Mouse (Mus musculus): ENCODE data around the gene Pax6.

The Pax6 gene

DNA sequence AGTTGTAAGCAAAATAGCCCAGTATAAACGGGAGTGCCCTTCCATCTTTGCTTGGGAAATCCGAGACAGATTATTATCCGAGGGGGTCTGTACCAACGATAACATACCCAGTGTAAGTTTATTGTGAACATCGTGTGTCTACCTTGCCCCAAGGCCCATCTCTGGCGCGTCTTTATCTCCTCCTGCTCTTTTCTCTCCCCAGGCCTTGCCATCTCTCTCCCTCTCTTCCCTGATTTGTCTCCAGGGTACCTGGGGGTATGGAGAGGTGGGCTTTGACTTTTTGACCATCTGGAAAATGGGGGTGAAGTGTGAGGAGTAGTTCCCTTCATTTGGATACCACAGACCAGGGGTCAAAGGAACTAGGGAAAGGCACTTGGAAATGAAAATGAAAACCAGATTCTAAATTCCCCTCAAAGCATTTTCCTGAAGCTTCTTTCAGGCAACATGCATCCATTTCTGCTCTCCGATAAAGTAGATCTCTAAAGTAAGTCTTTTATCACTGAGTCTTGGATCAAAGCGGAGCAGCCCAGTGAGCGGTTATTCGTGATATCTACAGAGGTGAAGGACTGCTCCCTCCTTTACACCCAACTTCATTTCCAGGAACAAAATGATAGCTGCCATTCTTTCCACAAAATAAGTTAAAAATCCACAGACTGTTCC, 16.4 kb downstream of the Pax6 start:
- DNase-seq: peak; percentile 62

DNA sequence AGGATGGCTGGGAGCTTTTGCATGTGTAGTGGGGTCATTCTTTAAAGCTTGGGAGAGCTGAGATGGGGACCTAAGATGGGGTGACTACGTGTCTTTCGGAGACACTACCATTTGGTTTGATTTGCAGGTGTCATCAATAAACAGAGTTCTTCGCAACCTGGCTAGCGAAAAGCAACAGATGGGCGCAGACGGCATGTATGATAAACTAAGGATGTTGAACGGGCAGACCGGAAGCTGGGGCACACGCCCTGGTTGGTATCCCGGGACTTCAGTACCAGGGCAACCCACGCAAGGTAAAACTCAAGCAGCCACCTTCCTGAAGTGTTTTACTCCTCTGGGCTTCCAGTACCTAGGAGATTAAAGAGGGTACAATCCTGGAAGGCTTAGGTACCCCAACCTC, 17.0 kb downstream of the Pax6 start:
- DNase-seq: peak; percentile 70

DNA sequence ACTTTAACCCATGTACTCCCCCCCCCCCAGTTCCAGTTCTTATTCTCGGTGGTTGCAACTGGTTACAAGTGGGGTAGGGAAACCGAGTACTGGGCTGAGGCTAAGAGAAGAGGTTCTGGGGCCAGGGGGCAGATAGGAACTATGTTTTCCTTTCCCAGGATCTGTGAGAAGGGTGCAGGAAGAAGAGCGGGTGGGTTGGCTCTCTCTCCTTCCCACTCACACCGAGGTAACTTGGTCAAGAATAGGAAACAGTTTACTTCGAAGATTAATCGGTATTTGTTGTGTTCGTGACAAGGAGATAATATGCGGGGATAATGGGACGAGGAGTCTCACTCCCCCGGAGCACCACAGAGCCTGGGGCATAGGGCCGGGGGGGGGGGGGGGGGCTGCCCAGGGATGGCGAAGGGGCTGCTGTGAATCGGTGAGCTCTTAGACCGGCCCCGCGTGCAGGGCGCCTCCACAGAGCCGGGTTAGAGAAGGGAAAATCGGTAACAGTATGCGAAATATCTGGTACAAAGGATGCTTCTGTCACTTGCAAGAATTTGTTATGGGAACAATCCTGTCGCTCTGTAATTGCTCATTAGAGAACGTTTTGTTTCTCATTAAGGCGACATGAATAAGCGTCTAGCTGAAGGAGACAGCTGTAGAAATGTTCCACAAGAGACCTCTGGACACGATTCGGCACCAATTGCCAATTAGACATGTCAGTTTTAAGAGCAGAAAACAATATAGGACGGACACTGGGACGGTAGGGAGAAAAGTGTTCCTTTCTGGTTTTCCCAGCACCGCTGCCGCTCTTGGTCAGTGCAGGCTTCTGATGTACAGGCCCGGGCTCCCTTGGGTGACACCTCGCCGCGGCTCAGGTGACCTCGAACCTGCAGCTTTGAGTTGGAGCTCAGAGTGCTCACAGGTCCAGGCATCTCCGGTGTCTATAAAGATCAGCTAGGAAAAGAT, 17.9 kb downstream of the Pax6 start:
- peak; percentile 60 for DNase-seq

DNA sequence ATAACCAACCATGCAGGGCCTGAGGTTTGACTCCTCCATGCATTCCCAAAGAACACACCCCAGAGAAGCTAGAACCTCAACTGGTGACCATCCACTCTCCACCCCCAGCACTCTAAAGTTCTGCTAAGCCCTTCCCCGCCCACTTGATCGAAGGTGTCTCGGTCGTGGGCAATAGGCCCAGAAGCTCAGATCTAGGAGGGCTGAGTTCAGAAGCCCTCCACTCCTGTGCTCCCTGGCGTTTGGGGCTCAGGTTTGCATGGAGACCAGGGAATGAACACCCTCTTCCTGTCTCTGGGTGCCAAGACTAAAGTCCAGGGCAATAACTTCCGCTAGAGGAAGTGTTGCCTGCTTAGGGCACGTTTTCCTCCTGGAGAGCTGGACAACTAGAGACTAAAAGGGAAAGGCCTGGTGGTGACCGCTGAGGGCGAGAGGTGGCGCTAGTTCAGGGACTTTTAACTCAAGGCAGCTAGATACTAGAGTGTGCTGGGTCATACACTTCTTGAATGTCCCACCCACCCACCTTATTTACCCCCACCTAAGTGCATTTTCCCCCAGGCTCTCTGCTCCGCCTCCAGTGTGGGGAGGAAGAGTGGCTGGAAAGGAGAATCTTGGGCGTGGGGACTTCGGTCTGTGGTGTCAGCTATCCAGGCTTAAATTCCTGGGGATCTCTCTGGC, 18.8 kb downstream of the Pax6 start:
- peak; percentile 93 for DNase-seq

DNA sequence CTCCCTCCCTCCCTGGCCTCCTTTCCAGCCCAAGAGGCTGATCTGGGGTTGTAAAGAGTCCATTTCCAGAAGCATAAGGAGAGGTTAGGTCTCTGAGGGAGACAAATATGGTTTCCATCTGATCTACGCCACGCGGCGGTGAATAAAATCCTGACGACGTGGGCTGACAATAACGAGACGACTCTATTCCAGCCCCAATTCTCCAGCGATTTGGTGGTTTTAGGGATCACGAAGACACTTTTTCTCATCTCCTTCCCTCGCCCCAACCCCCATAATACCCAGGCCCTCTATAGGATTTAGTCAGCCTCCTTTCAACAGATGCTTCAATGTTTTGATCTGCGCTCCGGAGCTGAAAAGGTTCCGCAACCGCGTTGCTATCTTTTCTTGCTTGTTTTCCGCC, 19.3 kb downstream of the Pax6 start:
- DNase-seq: no peak

DNA sequence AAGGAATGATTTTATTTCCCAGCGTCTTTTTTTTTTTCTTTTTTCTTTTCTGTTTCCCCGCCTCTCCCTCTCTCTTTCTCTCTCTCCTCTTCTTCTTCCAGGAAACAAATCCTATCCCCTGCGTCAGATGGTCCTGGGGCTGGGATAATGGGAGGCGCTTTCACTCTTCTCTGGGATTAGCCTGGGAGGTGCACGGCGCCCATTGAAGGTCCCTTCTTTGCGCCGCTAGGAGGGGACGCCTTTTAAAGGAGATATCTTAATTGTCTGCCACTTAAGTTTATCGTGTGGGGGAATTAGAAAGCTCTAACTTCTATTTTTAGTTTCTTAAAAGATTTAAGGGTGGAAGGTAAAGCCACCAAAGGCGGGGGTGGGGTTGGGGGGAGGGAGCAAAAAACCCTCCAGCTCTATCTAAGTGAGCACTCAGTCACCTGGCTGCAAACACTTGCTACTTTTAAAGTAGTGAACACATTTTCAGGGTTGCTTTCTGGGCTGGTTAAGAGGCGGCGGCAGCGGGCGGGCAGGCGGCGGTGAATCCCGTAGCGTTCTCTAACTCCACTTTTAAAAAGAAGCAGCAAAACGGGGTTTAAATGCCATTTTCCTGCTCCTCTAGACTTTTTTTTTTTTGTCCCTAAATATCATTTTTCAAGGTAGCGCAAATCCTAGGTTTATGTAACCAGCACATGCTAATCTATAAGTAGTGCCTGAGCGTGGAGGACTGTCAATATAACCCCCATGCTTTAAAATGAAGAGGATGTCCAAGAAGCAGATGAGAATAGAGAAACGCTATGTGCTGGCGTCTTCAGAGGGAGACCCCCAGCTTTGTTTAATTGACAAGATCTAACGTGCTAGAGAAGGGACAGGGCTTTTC, 20.0 kb downstream of the Pax6 start:
- peak; percentile 80 for DNase-seq

DNA sequence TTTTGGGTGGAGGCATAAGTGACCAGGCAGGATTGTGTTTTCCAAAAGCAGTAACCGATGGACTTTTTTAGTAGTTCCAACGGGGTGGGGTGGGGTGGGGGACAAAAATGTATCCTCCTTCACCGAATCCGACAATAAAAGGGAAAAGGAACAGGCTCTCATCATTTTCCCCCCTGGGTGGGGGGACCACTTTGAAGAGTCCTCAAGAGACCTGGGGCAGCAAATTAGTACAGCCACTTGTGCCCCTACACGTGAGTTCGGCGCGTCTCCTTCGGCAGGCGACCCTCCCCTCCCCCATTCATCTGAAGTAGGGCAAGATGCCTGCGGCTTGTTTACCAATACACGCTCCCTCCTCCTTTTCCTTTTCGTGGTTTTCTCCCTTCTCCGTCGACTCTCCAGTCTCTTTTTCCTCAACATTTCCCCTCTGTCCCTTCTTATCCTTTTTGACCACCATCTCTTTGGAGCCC, 20.6 kb downstream of the Pax6 start:
- DNase-seq: peak; percentile 75

DNA sequence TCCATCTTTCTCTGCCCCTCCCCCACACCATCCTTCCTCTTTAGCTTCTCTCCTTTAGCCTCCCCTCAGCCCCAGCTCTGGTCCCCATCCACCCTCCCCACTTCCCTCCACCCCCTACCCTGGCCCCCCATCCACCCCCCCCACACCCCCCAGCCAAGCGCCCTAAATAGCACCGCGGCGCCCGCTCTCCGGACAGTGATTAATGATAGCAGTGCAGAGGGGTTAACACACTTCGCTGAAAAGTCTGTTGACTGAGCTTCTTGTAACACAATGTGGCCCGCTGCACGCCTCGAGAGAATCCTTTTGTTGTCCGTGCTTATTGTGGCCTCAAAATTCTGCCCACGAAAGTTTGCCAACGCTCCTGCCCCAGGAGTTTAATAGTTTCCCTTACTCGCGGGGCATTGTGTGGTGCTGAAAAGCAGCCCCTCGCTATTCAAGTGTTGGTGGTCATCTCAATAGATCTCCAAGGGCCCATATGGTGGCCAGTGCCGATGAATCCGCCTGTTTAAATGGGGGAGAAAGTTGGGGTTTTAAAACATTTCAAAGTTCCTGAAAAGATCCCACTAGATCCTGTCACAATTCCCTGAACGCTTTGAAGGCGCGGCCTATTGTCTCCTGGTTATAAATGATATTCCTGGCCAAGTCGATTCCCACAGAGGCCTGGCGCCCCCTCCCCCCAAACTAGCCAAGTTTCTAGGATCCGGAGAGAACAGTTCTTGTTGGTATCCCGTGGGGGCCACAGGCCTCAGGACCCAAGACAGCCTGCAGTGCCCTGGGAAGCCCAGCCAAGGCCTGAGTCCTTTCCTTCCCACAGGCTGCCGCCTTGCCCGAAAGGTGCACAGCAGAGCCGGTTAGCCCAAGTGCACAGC, 21.3 kb downstream of the Pax6 start:
- peak; percentile 69 for DNase-seq

DNA sequence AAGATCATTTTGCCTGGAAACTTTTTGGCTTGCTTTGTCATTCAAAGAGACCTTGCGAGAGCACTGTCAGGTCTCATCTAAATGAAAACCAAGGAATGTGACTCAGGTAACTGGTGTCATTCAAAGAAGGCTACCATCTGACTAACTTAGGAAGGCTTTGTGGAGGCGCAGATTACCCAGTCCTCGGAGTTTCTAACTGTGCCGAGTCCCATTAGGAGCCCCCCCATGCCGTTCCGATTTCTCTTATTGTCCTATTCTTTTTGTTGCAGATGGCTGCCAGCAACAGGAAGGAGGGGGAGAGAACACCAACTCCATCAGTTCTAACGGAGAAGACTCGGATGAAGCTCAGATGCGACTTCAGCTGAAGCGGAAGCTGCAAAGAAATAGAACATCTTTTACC, 22.6 kb downstream of the Pax6 start:
- peak; percentile 46 for DNase-seq

DNA sequence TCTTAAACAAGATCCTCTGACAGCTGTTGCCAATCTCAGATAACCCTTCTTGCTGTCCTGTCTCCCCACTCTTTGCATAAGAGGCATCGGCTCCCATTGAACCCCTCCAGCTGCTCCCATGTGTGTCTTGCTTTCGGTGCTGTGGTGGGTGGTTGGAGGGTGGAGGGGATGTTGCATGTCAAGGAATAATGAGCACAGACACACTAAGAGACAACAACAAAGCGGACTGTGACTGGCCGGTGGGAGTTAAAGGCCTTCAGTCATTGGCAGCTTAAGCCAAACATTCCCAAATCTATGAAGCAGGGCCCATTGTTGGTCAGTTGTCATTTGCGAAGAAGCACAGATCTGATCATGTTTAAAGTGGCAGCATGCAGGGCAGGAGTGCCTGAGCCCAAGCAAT, 29.0 kb downstream of the Pax6 start:
- DNase-seq: no peak

DNA sequence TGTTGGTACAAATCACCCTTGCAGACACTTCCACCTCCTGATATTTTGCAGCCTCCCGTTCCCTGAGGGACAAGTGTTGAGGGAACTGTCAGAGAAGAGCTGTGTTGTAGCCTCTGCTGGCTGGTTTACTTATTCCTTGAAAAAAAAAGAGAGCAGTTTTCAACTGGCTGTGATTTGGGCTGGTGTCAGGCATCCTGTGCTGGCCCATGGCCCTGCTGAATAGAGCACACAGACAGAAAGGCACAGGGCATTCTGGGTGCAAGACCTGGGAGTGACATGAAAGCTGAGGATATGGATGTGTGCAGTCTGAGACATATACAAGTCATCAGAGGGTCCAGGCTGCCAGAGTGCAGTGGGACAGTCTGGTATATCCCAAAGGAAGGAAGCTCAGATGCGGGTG, 29.9 kb downstream of the Pax6 start:
- DNase-seq: no peak

DNA sequence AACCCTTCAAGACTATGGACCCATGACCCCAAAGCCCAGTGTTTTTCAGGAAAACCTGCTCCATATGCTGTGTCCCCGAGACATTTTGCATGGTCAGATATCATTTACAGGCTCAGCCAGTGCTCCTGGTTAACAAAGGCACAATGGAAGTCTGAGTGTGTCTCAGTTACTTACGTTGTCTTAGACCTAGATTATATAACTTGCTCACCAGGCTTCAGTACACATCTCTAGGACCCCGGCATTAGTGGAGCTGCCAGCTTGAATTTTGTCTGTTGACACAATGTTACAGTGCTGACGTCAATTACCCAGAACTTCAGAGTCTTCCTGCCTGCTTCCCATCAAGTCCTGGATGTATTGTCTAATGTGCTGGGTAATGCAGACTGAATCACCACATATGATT, 33.1 kb downstream of the Pax6 start:
- no peak for DNase-seq

DNA sequence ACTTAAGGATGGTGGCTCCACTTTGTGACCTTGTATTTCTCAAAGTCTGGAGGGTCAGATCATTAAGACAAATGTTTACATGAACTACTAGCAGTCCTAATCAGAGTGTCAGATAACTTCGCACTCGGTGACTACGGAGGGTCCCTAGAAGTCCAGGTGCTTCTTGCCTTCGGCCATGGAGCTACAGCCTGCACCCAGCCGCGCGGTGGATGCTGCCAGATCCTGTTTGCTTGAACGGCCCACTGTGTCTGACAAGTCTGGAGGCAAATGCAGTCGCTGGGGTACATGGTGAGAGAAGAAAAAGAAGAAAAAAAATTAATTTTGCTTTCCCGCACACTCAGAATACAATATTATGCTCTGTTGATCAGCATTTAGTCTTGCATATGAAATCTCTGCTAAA, 33.9 kb downstream of the Pax6 start:
- no peak for DNase-seq

DNA sequence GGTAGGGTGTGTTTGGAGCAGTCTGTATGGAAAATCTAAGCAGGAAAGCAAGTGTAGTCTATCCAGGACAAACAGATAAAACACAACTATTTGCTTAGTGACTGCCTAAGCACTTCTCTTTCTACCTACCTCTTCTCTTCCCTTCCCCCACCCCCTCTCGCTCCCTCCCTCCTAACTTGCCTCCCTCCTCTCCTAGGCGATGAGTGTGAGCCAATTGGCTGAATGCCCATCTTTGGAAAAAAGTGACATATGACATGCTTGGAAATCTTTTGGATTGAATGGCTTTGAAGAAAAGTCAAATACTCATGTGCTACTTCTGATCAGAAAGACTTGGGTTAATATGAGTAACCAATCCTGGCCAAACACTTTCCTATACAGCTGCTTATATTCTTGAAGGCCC, 36.6 kb downstream of the Pax6 start:
- no peak for DNase-seq

DNA sequence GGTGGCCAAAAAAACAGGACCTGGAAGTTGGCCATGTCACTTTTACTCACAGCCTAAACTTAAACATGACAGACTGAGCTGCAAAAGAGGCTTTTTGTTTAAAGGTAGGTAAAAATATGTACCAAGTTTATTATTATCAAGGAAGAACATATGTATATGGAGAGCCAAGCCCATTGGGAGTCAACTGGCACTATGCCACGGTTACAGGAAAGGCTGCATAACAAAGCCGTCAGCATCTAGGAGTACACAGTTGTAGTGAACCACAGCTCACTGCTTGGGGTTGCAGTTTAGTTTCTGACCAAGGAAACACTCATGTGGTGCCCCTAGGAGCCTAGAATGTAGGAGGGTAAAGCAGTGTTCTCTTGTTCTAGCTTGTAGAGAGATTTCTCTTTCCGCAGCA, 40.4 kb downstream of the Pax6 start:
- peak; percentile 74 for DNase-seq

DNA sequence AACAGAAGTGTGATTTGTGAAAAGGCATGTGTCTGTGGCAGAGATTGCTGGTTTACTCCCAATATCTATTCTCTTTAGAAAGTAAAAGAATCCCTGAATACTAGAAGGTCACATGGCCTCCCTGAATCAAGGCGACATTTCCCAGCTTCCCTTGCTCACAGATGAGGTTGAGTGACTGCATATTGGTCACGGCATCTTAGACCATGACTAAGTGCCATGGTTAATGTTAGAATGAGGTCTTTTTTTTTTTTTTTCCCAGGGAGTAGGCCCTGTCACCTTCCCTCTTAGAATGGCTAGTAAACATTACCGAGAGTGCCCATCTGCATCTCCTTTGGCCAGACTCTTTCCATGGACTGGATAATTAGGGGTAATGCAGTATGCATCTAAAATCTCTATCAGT, 41.8 kb downstream of the Pax6 start:
- no peak for DNase-seq

DNA sequence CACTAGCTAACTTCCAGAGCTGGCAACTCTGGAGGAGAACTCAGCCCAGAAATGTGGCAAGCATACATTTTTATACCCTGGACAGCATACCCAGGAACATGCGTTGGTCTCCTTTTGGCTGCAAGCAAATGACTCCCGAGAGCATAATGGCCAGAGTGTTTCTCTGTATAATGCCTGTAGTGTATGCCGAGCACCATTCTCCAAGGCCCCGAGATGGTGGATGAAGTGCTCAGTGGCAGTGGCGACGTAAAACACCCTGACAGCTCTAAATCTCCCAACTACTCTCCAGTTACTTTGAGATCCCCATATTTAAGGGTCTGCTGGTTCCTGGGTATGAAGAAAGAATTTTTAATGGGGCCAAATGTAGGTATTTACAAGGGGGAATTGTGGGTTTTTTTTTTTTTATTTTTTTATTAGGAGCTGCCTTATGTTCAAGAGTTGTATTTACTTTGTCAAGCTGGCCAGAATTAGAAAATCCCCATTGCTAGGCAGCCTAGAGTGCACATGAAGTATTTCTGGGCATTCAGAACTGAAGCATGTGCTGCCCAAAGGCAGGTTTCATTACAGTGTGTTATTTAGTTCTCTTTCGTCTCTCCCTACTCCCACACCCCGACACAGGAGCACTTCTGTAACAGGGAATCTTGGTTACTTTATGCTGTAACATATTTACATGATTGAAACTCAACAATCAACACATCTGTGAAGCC, 46.9 kb downstream of the Pax6 start:
- DNase-seq: no peak

DNA sequence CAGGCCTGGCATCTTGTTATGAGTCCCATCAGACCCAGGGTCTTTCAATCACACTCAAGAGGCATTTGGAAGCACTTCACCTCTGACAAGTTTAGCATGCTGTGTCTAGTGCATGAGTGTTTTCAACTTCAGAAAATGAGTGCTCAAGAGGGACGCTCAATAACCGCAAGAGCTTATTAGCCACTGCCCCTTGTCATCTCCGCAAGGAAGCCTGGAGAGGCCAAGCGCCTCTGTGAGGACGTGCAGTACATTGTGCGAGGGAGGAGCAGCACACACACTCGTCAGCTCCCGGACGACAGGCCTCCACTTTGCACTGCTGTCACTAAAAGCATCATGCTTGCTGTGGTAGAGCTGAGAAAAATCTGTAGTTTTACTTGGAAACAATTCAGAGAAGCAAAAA, 58.0 kb downstream of the Pax6 start:
- DNase-seq: no peak

DNA sequence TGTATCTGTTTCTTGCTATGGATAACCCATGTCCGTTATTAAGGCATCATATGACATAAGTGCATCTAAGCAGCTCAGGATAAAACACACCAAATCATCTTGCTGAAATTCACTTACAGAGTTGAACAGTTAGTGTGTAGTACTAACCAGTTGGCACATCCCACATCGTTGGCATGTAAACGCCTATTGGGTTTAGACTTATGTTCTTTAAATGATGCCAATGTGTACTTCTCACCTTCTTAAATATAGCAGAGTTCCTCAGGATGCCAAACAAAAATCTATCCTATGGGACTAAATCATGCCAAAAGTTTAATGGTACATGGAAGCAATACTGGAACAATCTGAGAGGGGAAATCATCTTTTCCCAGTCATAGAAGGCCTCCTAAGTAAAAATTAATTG, 62.0 kb downstream of the Pax6 start:
- no peak for DNase-seq

DNA sequence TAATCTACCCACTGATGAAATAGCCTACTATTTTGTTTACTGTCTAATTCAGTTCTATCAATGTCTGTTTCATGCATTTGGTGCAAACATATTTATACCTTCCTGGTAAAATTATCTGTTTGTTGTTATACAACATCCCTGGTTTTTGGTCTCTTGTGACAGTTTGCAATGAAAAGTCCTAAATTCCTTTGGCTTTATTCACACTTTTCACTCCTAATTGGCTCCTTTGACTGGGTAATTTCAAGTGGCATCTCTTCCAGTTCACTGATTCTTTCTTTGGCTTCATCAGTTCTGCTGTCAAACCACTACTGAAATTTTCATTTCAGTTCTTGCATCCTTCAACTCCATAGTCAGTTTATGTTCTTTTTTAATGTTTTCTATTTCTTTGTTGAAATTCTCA, 67.5 kb downstream of the Pax6 start:
- peak; percentile 37 for DNase-seq

DNA sequence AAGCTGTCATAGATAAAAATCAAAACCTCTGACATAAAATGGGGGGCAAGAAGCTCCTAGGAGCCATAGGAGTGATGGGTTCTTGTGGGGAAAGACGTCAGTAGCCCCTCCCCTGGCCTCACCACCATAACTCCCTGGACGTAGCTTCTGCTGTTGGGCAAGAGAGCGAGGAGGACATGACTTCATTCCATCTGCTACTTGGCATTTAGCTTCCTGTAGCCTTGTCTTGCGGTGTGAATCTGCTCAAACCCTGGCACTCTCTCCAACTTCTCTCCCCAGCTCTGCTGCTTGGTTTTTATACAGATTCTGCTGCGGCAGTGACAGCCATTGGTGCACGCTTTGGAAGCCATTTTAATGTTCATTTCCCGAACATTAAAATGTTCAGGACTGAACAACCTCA, 78.2 kb downstream of the Pax6 start:
- DNase-seq: peak; percentile 76
